Mouse (Mus musculus) ES-E14 (cell line): Measurements from ENCODE around the gene Hist1h4b. TPM values are rescaled to one million over a fixed set of nuclear protein-coding genes. Genes with fewer than 3 reads are reported as not detected.

ENCODE experiments used
- DNase-seq: peaks from one replicate; pipeline ENCODE4 v3.0.0-alpha.2; 2013; ENCODE audit warnings: low read depth, low spot score
- H3K27ac ChIP-seq: 2 replicates; pipeline ENCODE4 v1.5.1; 2012; ENCODE audit warnings: low read depth, mild to moderate bottlenecking, low read length, moderate library complexity, mixed read lengths; ENCODE audit not compliant: poor library complexity, insufficient read depth, severe bottlenecking
- H3K36me3 ChIP-seq: 2 replicates; pipeline ENCODE4 v1.6.1; 2012; ENCODE audit warnings: mild to moderate bottlenecking, low read length, moderate library complexity, mixed read lengths; ENCODE audit not compliant: control insufficient read depth, poor library complexity, insufficient read depth, severe bottlenecking
- H3K4me1 ChIP-seq, 2 experiments: fragments of 150-350 bp in 1 of 2; sonication (generic) in 1 of 2; 2 replicates each; pipeline ENCODE4 v1.6.1; 2012; ENCODE audit warnings: low read length in 2 of 2, mild to moderate bottlenecking in 1 of 2, mixed read lengths in 1 of 2; ENCODE audit not compliant: control insufficient read depth in 2 of 2, insufficient read depth in 2 of 2, poor library complexity in 1 of 2
- H3K4me3 ChIP-seq, 2 experiments: fragments of 150-350 bp in 1 of 2; sonication (generic) in 1 of 2; 2 replicates each; pipeline ENCODE4 v1.5.1; 2012; ENCODE audit warnings: low read length in 2 of 2, low read depth in 1 of 2, mild to moderate bottlenecking in 1 of 2, mixed read lengths in 1 of 2; ENCODE audit not compliant: insufficient read depth in 1 of 2, poor library complexity in 1 of 2, severe bottlenecking in 1 of 2
- H3K9ac ChIP-seq: 2 replicates; pipeline ENCODE4 v1.6.1; 2012; ENCODE audit warnings: low read depth, mild to moderate bottlenecking, low read length, mixed read lengths; ENCODE audit not compliant: poor library complexity, insufficient read depth, severe bottlenecking
- H3K9me3 ChIP-seq: fragments of 150-350 bp; sonication (generic); 2 replicates; pipeline ENCODE4 v1.6.1; 2012; ENCODE audit warnings: low read depth, mild to moderate bottlenecking, low read length; ENCODE audit not compliant: control insufficient read depth, insufficient read depth
- CHD2 ChIP-seq: IDR thresholded peaks from 2 replicates; pipeline ENCODE4 v1.6.1; 2014; ENCODE audit warnings: mild to moderate bottlenecking, low read depth, low read length, inconsistent platforms
- HCFC1 ChIP-seq: IDR thresholded peaks from 2 replicates; pipeline ENCODE4 v1.6.1; 2012; ENCODE audit warnings: low read length, inconsistent platforms, borderline replicate concordance; ENCODE audit not compliant: insufficient read depth
- MAFK ChIP-seq: IDR thresholded peaks from 2 replicates; pipeline ENCODE4 v1.6.1; 2014; ENCODE audit warnings: mild to moderate bottlenecking, low read depth, low read length, inconsistent platforms; ENCODE audit not compliant: insufficient read depth
- ZC3H11A ChIP-seq: IDR thresholded peaks from 2 replicates; pipeline ENCODE4 v1.6.1; 2012; ENCODE audit warnings: low read depth, mild to moderate bottlenecking, inconsistent platforms, low read length, borderline replicate concordance
- ZNF384 ChIP-seq: IDR thresholded peaks from 2 replicates; pipeline ENCODE4 v1.6.1; 2012; ENCODE audit warnings: low read depth, low read length, inconsistent platforms
- in situ Hi-C, 2 experiments: fragments of 600-800 bp; cut with MboI; formaldehyde crosslinking; loops; one replicate each; pipeline ENCODE4 v1.15.1; 2025; ENCODE audit warnings: low sequenced_read_pairs in 2 of 2, inconsistent platforms in 1 of 2; ENCODE audit not compliant: unreplicated experiment in 2 of 2
- total RNA-seq: library from RNA; depleted of rRNA; stranded (reverse); fragments of 300-350 nt; gene quantifications from 2 replicates; pipeline ENCODE4 v1.2.3, GENCODE M21; 2012

Hist1h4b gene
- total RNA-seq, 1 experiment = 1,339 TPM

DNA sequence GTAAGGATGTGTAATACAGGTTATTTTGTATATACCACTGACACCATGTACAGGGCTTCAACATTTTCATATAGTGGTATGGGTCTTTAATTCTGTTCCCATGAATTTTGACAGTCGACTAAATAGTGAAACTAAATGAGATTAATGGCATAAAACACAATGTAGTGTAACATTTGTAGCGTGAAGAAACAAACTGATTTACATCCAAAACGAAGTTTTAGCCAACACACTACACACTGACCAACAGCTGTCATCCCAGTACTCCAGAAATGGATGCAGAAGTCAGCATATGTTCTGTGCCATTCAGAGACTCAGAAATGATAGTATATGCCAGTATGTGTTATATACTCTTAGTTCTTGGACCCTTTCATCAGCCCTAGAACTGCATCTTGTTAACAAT lies 1.1 kb downstream of the Hist1h4b start:
- Histone ChIP-seq H3K4me1 (peaks cover 0 to 4% of the 10 kb centered on the region in 2 experiments; a peak in 1 of 4 replicates), H3K4me3 (peak overlapping the region in 1 of 2 experiments; percentile 38; a peak in 3 of 4 replicates), H3K27ac (peak overlapping the region; percentile 93; the same call in 1 of the 2 replicates), H3K9ac (peak overlapping the region; percentile 17; the same call in 1 of the 2 replicates), H3K36me3 (no peaks in the 10 kb centered on the region), H3K9me3 (no peaks in the 10 kb centered on the region)
- in situ Hi-C loops = loop anchor here in 1 of 2 experiments (25.0 kb wide), 1 partner anchor 1721 kb away; the partner anchor contains the start of genes Hist1h2ag, Hist1h2ah, Hist1h2bj and Hist1h2bk
- TF ChIP-seq MAFK (no peak), ZC3H11A (no peak), ZNF384 (no peak), CHD2 (no peak), HCFC1 (no peak)
- no peak for DNase-seq

- H3K9ac ChIP-seq = no peak overlapping the region; the same call in 1 of the 2 replicates
- H3K9me3 ChIP-seq = no peaks in the 10 kb centered on the region
- in situ Hi-C loops = loop anchor here in 1 of 2 experiments (25.0 kb wide), 1 partner anchor 1722 kb away; the partner anchor contains the start of genes Hist1h2ag, Hist1h2ah, Hist1h2bj and Hist1h2bk
- DNase-seq = no peak
- H3K36me3 ChIP-seq = no peaks in the 10 kb centered on the region
- H3K4me3 ChIP-seq = no peak overlapping the region
- H3K4me1 ChIP-seq = peaks cover 0 to 4% of the 10 kb centered on the region in 2 experiments; a peak in 1 of 4 replicates
- H3K27ac ChIP-seq = peak overlapping the region; percentile 12; the same call in 1 of the 2 replicates
- TF ChIP-seq CHD2 = no peak
- no peak for TF ChIP-seq MAFK
- no peak for TF ChIP-seq ZC3H11A
- no peak for TF ChIP-seq HCFC1
- TF ChIP-seq ZNF384 = no peak
These were observed 2.5 kb downstream of the Hist1h4b start for GRCm38 (mm10) chr13:23759251-23759771.

- TF ChIP-seq ZC3H11A = no peak
- no peak for TF ChIP-seq CHD2
- no peak for TF ChIP-seq MAFK
- no peak for TF ChIP-seq ZNF384
- no peak for TF ChIP-seq HCFC1
- Histone ChIP-seq H3K4me1 (peaks cover 0 to 4% of the 10 kb centered on the region in 2 experiments; a peak in 2 of 4 replicates), H3K36me3 (no peaks in the 10 kb centered on the region), H3K9me3 (no peaks in the 10 kb centered on the region), H3K27ac (peak overlapping the region; percentile 77; the same call in 1 of the 2 replicates), H3K4me3 (peak overlapping the region; percentile 44 to 59; a peak in 3 of 4 replicates), H3K9ac (peak overlapping the region; percentile 76)
- no peak for DNase-seq
- in situ Hi-C loops = loop anchor here in 1 of 2 experiments (25.0 kb wide), 1 partner anchor 1723 kb away; the partner anchor contains the start of genes Hist1h2ag, Hist1h2ah, Hist1h2bj and Hist1h2bk
These were observed 3.1 kb downstream of the Hist1h4b start for GRCm38 (mm10) chr13:23759916-23760239.

DNA sequence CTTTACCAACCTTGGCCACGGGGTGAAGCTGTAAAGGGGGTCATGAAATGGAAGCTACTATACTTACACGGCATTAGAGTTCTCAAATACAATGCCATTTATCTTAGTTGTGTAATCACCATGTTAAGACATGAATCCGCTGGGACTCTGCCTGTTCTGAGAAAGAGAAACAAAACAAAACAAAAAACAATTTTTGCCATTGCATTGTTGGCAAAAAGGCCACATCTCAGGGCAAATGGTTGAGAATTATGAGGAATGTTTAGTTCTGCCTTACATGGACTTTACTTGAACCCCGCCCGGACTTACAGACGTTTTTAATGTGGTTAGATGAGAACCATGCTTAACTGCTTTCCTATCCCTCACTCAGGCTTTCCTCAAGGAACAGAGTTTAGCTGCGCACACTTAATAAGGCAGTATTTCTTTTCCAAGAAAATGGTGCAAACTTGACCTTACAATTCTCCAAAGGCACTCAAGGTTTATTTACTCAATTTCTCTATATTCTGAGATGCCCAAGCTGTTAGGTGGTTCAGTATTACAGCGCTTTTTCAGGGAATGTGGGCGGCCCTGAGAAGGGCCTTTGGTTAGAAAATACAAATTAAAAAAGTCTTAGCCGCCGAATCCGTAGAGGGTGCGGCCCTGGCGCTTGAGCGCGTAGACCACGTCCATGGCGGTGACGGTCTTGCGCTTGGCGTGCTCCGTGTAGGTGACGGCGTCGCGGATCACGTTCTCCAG lies 3.6 kb downstream of the Hist1h4b start:
- H3K4me3 ChIP-seq = peak overlapping the region; percentile 44 to 59
- TF ChIP-seq MAFK = no peak
- no peak; the same call in 1 of the 2 replicates for TF ChIP-seq CHD2
- TF ChIP-seq ZC3H11A = no peak
- no peak for TF ChIP-seq ZNF384
- TF ChIP-seq HCFC1 = no peak
- no peaks in the 10 kb centered on the region for H3K36me3 ChIP-seq
- in situ Hi-C loops = loop anchor here in 1 of 2 experiments (25.0 kb wide), 1 partner anchor 1723 kb away; the partner anchor contains the start of genes Hist1h2ag, Hist1h2ah, Hist1h2bj and Hist1h2bk
- peak overlapping the region; percentile 77 for H3K27ac ChIP-seq
- H3K4me1 ChIP-seq = peaks cover 0 to 4% of the 10 kb centered on the region in 2 experiments; a peak in 2 of 4 replicates
- H3K9ac ChIP-seq = peak overlapping the region; percentile 76
- no peak for DNase-seq
- no peaks in the 10 kb centered on the region for H3K9me3 ChIP-seq
